Mouse (Mus musculus) layer of hippocampus, postnatal 25 days (tissue): ENCODE measurements around the gene Trpc5. TPM values are rescaled to one million over a fixed set of nuclear protein-coding genes. Genes with fewer than 3 reads are reported as not detected.

ENCODE experiments used
- DNase-seq, 2 experiments: peaks; one replicate each; pipeline ENCODE4 v3.0.0; 2022; ENCODE audit warnings: mixed read lengths in 2 of 2, low spot score in 1 of 2; ENCODE audit errors: extremely low spot score in 1 of 2
- total RNA-seq, 2 experiments: library from RNA; stranded (reverse); gene quantifications; 2 replicates each; pipeline ENCODE4 v1.2.3; 2021

Trpc5 gene
- total RNA-seq, 2 experiments from 2014 or later = 34.9 to 36.8 TPM

DNA sequence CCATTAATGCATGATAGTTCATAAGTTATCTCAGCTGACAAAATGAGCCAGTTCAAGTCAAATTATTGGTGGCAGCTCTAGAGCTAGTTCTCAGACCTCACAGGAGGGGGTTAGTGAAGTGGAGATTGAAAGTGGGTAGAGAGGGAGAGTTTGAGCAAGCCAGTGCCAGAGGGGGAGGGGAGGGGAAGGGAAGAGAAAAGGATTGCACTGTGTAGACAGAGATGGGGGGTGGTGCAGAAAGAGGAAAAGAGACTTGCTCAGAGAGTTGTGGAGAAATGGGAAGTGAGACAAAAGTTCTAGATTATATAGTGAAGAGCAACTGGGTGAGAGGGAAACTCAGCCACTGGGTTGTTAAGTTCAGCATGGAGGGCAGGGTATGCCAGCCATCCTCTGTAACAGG is 349.6 kb downstream of the Trpc5 start:
- DNase-seq = no peak

DNA sequence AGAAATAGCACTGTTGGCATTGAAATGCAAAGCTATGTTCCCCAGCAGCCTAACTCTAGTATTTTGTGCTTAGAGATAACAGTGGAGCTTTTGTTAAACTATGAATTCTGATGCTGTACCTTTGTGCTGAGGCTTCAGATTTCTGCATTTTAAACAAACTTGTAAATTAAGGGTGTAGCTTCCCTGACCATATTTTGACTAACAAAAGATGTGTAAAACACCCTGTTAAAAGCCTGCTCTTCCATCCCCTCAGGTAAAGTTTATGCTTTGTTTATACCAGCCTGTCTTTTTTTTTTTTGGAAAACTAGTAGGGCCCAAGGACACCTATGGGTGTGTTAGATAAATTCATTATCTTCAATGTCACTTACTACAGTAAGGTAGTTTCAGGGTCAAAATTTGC is 350.0 kb downstream of the Trpc5 start:
- no peak for DNase-seq

DNA sequence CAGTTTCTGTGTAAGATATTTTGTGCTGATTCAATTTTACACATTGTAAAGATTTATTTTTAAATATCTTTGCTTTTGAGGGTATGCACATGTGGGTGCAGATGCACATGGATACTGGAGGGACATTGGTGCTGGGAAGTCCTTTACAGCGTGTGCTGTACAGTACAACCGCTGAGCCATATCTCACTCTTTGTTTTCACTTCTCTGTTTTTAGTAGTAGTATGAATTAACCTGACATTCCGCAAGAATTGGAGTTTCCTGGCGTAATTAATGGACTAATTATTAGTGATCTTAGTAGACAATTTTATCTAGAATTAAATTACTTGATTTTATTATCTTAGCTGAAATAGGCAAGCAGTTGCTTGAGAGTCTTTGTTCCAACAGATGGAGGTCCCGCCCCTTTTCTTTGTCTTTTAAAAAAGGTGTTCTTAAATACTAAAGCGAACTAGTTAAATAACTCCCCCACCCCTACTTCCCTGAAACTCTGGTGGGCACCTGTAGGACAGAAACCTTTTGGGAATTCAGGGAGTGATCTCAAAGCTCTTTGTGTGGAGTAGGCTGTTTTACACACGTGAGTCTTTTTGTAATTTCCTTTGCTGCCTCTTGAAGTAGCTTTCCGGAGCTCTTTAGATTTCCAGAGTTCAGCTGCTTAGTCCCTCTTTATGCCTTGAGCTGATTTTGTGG is 352.5 kb downstream of the Trpc5 start:
- DNase-seq = no peak

Other genes starting within 250 kb of the Trpc5 start
- gene Trpc5os, start 231.6 kb downstream of the Trpc5 start, total RNA-seq = not detected
- 1 to 10 TPM; 3.0 to 3.4 TPM for gene Rtl4, start 727 bp upstream of the Trpc5 start, total RNA-seq